Mouse (Mus musculus) liver, embryonic 14.5 days (tissue): ENCODE results near the gene BC035947. TPM values are rescaled to one million over a fixed set of nuclear protein-coding genes. Genes with fewer than 3 reads are reported as not detected.

ENCODE experiments used
- ATAC-seq: fragments of 200-750 bp; cut with Nextera tagmentation; 2 replicates; pipeline ENCODE4 v1.8.0; 2017; ENCODE audit warnings: moderate number of reproducible peaks, mild to moderate bottlenecking, moderate library complexity; ENCODE audit not compliant: insufficient read depth
- DNase-seq, 3 experiments: peaks; one replicate each; pipeline ENCODE4 v3.0.0-alpha.2; 2012 to 2013; ENCODE audit warnings: low read depth in 3 of 3, low spot score in 3 of 3
- H3K27ac ChIP-seq: fragments of 300-500 bp; sonication (generic); 2 replicates; pipeline ENCODE4 v1.5.1; 2014; ENCODE audit warnings: moderate library complexity, mild to moderate bottlenecking, control low read depth, inconsistent platforms
- H3K27me3 ChIP-seq: fragments of 300-500 bp; sonication (generic); 2 replicates; pipeline ENCODE4 v1.6.1; 2014; ENCODE audit warnings: mild to moderate bottlenecking, low read length, moderate library complexity; ENCODE audit not compliant: control insufficient read depth, insufficient read depth
- H3K36me3 ChIP-seq: fragments of 300-500 bp; sonication (generic); replicated peaks from 2 replicates; pipeline ENCODE4 v1.6.1; 2014; ENCODE audit warnings: low read depth; ENCODE audit not compliant: control insufficient read depth, insufficient read depth
- H3K4me1 ChIP-seq, 2 experiments: fragments of 200-500 bp in 1 of 2; fragments of 300-500 bp in 1 of 2; sonication (generic) in 1 of 2; replicated peaks; 2 replicates each; pipeline ENCODE4 v1.6.1; 2012 to 2014; ENCODE audit warnings: antibody characterized with exemption in 1 of 2, inconsistent platforms in 1 of 2, low read length in 1 of 2; ENCODE audit not compliant: control insufficient read depth in 2 of 2, insufficient read depth in 2 of 2
- H3K4me2 ChIP-seq: fragments of 300-500 bp; sonication (generic); 2 replicates; pipeline ENCODE4 v1.6.1; 2014; ENCODE audit warnings: low read depth, mild to moderate bottlenecking, control low read depth, moderate library complexity
- H3K4me3 ChIP-seq, 2 experiments: fragments of 200-500 bp in 1 of 2; fragments of 300-500 bp in 1 of 2; sonication (generic) in 1 of 2; 2 replicates each; pipeline ENCODE4 v1.5.1; 2012 to 2014; ENCODE audit warnings: low read depth in 2 of 2, low read length in 2 of 2, mild to moderate bottlenecking in 2 of 2, control low read depth in 1 of 2, inconsistent platforms in 1 of 2, moderate library complexity in 1 of 2; ENCODE audit not compliant: insufficient read depth in 1 of 2
- H3K9ac ChIP-seq: fragments of 300-500 bp; sonication (generic); replicated peaks from 2 replicates; pipeline ENCODE4 v1.6.1; 2014; ENCODE audit warnings: mild to moderate bottlenecking, control low read depth, moderate library complexity
- H3K9me3 ChIP-seq: fragments of 300-500 bp; sonication (generic); 2 replicates; pipeline ENCODE4 v1.6.1; 2016; ENCODE audit warnings: low read length, mixed read lengths; ENCODE audit not compliant: control insufficient read depth
- CTCF ChIP-seq: IDR thresholded peaks from 2 replicates; pipeline ENCODE4 v1.5.1; 2016; ENCODE audit warnings: antibody characterized with exemption, low read depth, control low read depth
- EP300 ChIP-seq: IDR thresholded peaks from 2 replicates; pipeline ENCODE4 v1.6.1; 2016; ENCODE audit warnings: antibody characterized with exemption, low read depth
- WGBS: fragments of 180-500 bp; shearing (Covaris S2); extraction: QIAGEN DNeasy Blood & Tissue Kit; methylation state at CpG from one replicate; pipeline ENCODE4 v1.1.7; 2014; ENCODE audit not compliant: insufficient replicate concordance; 5-methylcytosine and 5-hydroxymethylcytosine counted together
- polyA plus RNA-seq, 2 experiments: library from polyadenylated mRNA; depleted of rRNA in 1 of 2; stranded (reverse) in 1 of 2; unstranded in 1 of 2; fragments of >200 nt; fragmentation: Nextera tagmentation in 1 of 2; extraction: Ambion mirVana in 1 of 2; gene quantifications; 2 replicates each; pipeline versions ENCODE4 v1.2.1 to v1.2.3; 2012 to 2014

The BC035947 gene
- polyA plus RNA-seq, 2 experiments = 0.01 TPM; not detected in 1

DNA sequence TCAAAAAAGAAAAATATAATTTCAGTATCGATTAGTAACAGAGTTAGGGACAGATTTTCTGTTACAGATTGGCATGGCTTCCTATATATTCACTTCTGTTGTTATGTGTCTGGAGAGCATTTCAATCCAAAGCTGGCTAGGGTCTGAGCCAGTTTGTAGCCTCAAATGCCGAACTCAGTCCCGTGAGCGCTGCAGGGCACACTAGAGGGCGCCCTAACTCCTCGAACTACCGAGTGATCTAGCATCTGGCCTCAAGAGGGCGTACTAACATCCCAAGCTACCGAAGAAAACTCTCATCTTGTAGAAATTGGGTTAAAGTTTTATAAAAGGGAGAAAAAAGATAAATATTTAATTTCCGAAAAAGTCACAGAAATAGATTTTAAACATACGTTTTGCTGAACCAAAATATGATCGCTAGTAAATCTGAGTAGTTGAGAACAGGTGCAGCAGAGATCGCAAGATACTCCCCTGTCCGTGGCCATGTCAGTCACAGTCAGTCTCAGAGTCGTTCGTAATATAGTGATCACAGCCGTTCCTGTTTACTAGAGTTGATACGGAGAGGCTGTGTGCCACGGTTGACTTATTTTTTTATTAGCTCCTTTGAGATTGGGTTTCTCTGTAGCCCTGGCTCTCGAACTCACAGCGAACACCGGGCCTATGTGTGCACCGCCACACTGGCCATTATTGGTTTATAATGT, 13.4 kb upstream of the BC035947 start:
- WGBS = 44% methylated on average over 23 of the region's 23 CpGs
- no peak overlapping the region for H3K27ac ChIP-seq
- ATAC-seq (no peak), DNase-seq (peak in 2 of 3 experiments; percentile 15 to 16)
- TF ChIP-seq EP300 = no peak
- peak; percentile 90 for TF ChIP-seq CTCF
- no peak overlapping the region for H3K4me2 ChIP-seq
- no peaks in the 10 kb centered on the region for H3K27me3 ChIP-seq
- H3K9ac ChIP-seq = no peak overlapping the region
- H3K4me3 ChIP-seq = no peak overlapping the region
- no peaks in the 10 kb centered on the region for H3K4me1 ChIP-seq
- no peaks in the 10 kb centered on the region for H3K36me3 ChIP-seq
- H3K9me3 ChIP-seq = no peaks in the 10 kb centered on the region

DNA sequence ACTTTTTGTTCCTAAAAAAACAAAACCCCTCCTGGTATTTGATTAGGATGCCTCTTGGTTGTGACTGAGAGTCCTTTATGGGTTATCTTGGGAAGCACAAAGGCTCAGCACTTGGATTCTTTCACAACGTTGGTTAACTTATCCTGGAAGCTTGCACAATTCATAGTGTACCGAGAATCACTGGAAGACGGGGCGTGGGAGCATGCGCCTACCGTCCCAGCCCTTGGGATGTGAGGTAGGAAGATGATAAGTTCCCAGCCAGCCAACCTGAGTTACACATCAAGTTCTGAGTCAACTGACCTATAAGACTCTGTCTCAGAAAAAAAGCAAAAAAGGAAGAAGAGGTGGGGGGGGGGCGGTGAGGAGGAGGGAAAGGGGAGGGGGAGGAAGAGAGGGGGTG, 6.9 kb upstream of the BC035947 start:
- WGBS = 71% methylated on average over 6 of the region's 7 CpGs
- no peak overlapping the region for H3K9ac ChIP-seq
- no peaks in the 10 kb centered on the region for H3K4me1 ChIP-seq
- H3K4me3 ChIP-seq = no peak overlapping the region
- no peak for DNase-seq
- H3K9me3 ChIP-seq = no peaks in the 10 kb centered on the region
- TF ChIP-seq EP300 (no peak), CTCF (no peak)
- no peaks in the 10 kb centered on the region for H3K27me3 ChIP-seq
- ATAC-seq = no peak
- H3K36me3 ChIP-seq = no peaks in the 10 kb centered on the region
- H3K4me2 ChIP-seq = no peak overlapping the region
- H3K27ac ChIP-seq = no peak overlapping the region

DNA sequence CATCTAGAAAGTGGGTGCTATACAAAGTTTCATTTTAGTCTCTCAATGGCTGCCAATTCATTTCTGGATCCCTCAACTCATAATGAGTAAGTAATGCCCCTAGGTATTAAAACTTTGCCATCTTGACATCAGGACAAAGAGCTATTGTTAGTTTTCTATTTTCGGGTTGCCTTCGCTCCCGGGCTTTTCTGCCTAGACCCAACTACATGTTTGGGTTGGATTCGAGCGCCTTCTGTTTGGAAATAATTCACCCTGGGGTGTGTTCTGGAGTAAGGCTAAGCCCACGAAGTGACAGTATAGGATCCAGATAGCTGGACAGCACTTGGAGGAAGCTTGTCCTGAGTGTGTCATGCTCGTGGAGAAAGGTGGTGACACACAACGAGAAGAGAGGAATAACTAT, 798 bp upstream of the BC035947 start:
- Histone ChIP-seq H3K9ac (no peak overlapping the region), H3K4me2 (no peak overlapping the region), H3K36me3 (no peaks in the 10 kb centered on the region), H3K4me1 (no peaks in the 10 kb centered on the region), H3K27me3 (peaks cover 4% of the 10 kb centered on the region; the same call in 1 of the 2 replicates), H3K4me3 (no peak overlapping the region), H3K27ac (no peak overlapping the region), H3K9me3 (no peaks in the 10 kb centered on the region)
- TF ChIP-seq EP300 = no peak
- no peak for TF ChIP-seq CTCF
- 57% methylated on average over 8 of the region's 8 CpGs for WGBS
- no peak for DNase-seq
- no peak for ATAC-seq

DNA sequence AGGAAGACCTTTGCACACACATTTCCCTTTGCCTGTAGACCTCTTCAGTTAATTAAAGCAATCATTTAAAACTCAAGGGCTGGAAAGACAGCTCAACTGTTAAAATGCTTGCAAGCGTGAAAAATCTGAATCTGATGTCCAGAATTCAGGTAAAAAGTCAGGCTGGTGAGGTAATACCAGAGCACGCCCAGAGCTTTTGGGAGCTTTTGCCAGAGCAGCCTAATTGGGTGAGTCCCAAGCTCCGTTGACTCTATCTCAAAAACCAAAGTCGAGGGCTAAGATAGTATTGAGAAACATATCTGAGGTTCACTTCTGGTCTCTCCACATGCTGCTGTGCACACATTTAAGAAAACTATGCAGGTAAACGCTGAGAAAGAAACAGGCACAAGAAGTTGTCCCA, 1.1 kb downstream of the BC035947 start, which contains the start of gene Mogat1:
Gene Mogat1, plus strand, starts transcription at position 130 of the 400 bp plus-strand sequence.
- DNase-seq = no peak
- WGBS = 50% methylated on average over 5 of the region's 5 CpGs
- no peak for ATAC-seq
- H3K9me3 ChIP-seq = no peaks in the 10 kb centered on the region
- H3K36me3 ChIP-seq = no peaks in the 10 kb centered on the region
- no peak within 1 kb of the TSS for H3K27ac ChIP-seq
- H3K4me2 ChIP-seq = no peak within 1 kb of the TSS
- no peaks in the 10 kb centered on the region for H3K4me1 ChIP-seq
- TF ChIP-seq EP300 (no peak), CTCF (no peak)
- no peak within 1 kb of the TSS for H3K4me3 ChIP-seq
- peaks cover 4% of the 10 kb centered on the region; the same call in 1 of the 2 replicates for H3K27me3 ChIP-seq
- no peak within 1 kb of the TSS for H3K9ac ChIP-seq

DNA sequence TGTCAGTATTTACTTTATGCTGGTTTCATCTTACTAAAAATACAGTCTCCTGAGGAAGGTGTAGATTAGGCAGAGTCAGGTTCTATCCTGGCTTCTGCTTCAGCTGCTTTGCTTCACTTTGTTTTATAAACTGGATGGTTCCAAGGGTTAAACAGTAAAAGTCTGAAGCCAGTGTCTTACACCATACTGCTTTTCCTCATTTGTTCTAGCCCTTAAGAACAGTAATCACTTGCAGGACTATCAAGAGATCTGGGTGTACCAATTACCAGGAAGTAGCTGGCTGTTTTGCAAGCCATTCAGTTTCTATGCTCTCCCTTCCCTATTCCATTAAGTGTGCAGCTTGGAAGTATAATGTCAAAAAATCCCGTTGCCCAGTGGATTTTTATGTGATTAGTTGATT, 4.8 kb downstream of the BC035947 start:
- no peak overlapping the region for H3K27ac ChIP-seq
- H3K4me1 ChIP-seq = no peaks in the 10 kb centered on the region
- DNase-seq = no peak
- peaks cover 4% of the 10 kb centered on the region; the same call in 1 of the 2 replicates for H3K27me3 ChIP-seq
- no peak for ATAC-seq
- 21% methylated on average over 1 of the region's 1 CpGs for WGBS
- no peak overlapping the region for H3K4me3 ChIP-seq
- TF ChIP-seq CTCF (no peak), EP300 (no peak)
- H3K36me3 ChIP-seq = no peaks in the 10 kb centered on the region
- H3K9me3 ChIP-seq = no peaks in the 10 kb centered on the region; the same call in 1 of the 2 replicates
- H3K9ac ChIP-seq = no peak overlapping the region
- H3K4me2 ChIP-seq = no peak overlapping the region
